Mouse (Mus musculus): ENCODE measurements at regions not wholly inside any gene's neighbourhood (a gene's known extent, or its start where the extent isn't known, plus 50 kb on each side); places are given as distances from the start of the nearest gene placed in this dataset.
A peak's percentile ranks its signal among the peaks of the same experiment; 100 is the strongest.

- Histone ChIP-seq H3K27ac (ENCODE audit: low read length) (no peak overlapping the region), H3K9me3 (replicated peaks; ENCODE audit: control insufficient read depth, low read length, poor library complexity, severe bottlenecking) (no peaks in the 10 kb centered on the region), H3K36me3 (ENCODE audit: control insufficient read depth, insufficient read depth, low read length) (no peaks in the 10 kb centered on the region), H3K4me2 (ENCODE audit: low read length) (no peak overlapping the region), H3K4me1 (ENCODE audit: control insufficient read depth, insufficient read depth, low read length) (no peaks in the 10 kb centered on the region), H3K4me3 (ENCODE audit: low read depth, low read length) (no peak overlapping the region), H3K27me3 (ENCODE audit: control insufficient read depth, insufficient read depth, low read depth, low read length) (no peaks in the 10 kb centered on the region), H3K9ac (ENCODE audit: low read depth, low read length) (no peak overlapping the region)
- WGBS, result 90% methylated on average over 4 of the region's 4 CpGs
- ATAC-seq, result no peak
These were observed 255.9 kb upstream of the Cpeb2 start for GRCm38 (mm10) chr5:42977108-42977507.

DNA sequence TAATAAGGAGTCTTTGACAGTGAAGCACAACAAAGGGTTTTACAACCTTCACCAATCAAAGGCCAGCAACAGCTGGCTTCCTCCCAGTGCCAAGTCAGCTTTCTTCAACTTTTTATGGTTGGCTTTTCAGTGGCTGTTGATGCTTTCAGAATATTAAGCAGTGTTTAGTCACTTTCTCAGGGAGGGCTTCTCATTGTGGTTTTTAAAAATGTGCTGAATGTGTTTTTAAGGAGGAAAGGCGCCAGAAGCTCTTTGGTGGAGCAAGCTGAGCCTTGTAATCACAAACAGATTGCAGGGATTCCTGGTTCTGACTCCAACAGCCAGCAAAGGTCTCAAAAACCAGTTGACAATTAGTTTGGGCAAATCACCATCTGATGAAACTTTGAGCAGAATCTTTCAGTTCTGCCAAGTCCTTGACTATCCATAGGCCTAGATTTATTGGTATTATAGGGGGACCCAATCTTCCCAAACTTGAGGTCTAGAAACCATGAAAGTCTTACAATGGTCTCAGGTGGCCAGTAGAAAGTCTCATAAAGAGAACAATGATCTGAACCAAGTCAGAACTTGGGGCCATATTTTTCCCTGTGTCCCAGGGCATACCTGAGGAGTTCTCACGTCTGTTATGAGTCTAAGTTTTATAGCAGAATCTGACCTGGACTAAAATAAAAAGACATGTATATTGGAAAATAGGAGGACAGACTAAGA lies 251.9 kb upstream of the Cpeb2 start:
- H3K27me3 ChIP-seq (ENCODE audit: control insufficient read depth, insufficient read depth, low read depth, low read length), result no peaks in the 10 kb centered on the region
- no peaks in the 10 kb centered on the region for H3K9me3 ChIP-seq (replicated peaks; ENCODE audit: control insufficient read depth, low read length, poor library complexity, severe bottlenecking)
- no peaks in the 10 kb centered on the region for H3K4me1 ChIP-seq (ENCODE audit: control insufficient read depth, insufficient read depth, low read length)
- no peak overlapping the region for H3K4me3 ChIP-seq (ENCODE audit: low read depth, low read length)
- 79% methylated on average over 2 of the region's 2 CpGs for WGBS
- ATAC-seq, result no peak
- no peak overlapping the region for H3K27ac ChIP-seq (ENCODE audit: low read length)
- no peak overlapping the region for H3K4me2 ChIP-seq (ENCODE audit: low read length)
- H3K36me3 ChIP-seq (ENCODE audit: control insufficient read depth, insufficient read depth, low read length), result no peaks in the 10 kb centered on the region
- H3K9ac ChIP-seq (ENCODE audit: low read depth, low read length), result no peak overlapping the region

GRCm38 (mm10) chr5:42986203-42986602 lies 246.8 kb upstream of the Cpeb2 start:
- Histone ChIP-seq H3K36me3 (ENCODE audit: control insufficient read depth, insufficient read depth, low read length) (no peaks in the 10 kb centered on the region), H3K9me3 (replicated peaks; ENCODE audit: control insufficient read depth, low read length, poor library complexity, severe bottlenecking) (no peaks in the 10 kb centered on the region), H3K4me3 (ENCODE audit: low read depth, low read length) (no peak overlapping the region), H3K4me1 (ENCODE audit: control insufficient read depth, insufficient read depth, low read length) (no peaks in the 10 kb centered on the region), H3K27ac (ENCODE audit: low read length) (no peak overlapping the region), H3K4me2 (ENCODE audit: low read length) (no peak overlapping the region), H3K27me3 (ENCODE audit: control insufficient read depth, insufficient read depth, low read depth, low read length) (no peaks in the 10 kb centered on the region), H3K9ac (ENCODE audit: low read depth, low read length) (no peak overlapping the region)
- no peak for ATAC-seq
- WGBS, result 82% methylated on average over 4 of the region's 4 CpGs

DNA sequence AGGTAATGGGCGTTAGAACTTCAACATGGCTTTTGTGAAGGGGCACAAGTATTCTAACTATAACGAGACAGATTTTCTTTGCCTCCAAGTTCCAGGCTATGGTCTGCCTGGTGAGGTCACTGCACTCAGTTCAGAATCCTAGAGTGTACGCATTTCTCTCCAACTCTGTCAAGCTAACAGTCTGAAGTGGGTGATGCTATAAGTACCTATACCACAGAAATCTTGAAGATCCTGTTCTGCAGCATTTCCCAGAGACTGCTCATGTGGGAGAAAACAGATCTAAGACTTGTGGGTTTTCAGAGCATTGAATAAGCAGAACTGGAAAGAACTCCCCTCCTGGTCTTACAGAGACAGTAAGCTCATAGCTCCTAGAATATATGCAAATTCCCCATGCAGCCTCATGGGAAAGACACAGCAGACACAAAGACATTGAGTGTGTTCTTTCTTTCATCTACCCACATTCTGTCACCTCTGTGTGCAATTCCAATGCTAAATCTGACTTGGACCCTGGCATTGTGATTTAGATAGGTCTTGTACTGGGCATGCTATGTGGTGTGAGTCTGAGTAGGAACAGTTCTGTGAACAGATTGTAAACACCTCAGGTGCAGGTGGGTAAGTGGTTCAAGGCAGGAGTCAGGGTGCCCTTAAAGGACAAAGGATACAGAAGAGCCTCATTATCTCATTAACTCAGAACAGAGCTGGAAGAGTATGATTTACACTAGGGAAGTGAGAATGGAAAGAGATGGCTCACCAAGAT lies 245.1 kb upstream of the Cpeb2 start:
- Histone ChIP-seq H3K4me2 (ENCODE audit: low read length) (no peak overlapping the region), H3K27me3 (ENCODE audit: control insufficient read depth, insufficient read depth, low read depth, low read length) (no peaks in the 10 kb centered on the region), H3K27ac (ENCODE audit: low read length) (no peak overlapping the region), H3K9me3 (replicated peaks; ENCODE audit: control insufficient read depth, low read length, poor library complexity, severe bottlenecking) (no peaks in the 10 kb centered on the region), H3K36me3 (ENCODE audit: control insufficient read depth, insufficient read depth, low read length) (no peaks in the 10 kb centered on the region), H3K9ac (ENCODE audit: low read depth, low read length) (no peak overlapping the region), H3K4me1 (ENCODE audit: control insufficient read depth, insufficient read depth, low read length) (no peaks in the 10 kb centered on the region), H3K4me3 (ENCODE audit: low read depth, low read length) (no peak overlapping the region)
- no peak for ATAC-seq
- 90% methylated on average over 3 of the region's 3 CpGs for WGBS

- Histone ChIP-seq H3K9ac (ENCODE audit: low read depth, low read length) (no peak overlapping the region), H3K27ac (ENCODE audit: low read length) (no peak overlapping the region), H3K4me3 (ENCODE audit: low read depth, low read length) (no peak overlapping the region), H3K36me3 (ENCODE audit: control insufficient read depth, insufficient read depth, low read length) (no peaks in the 10 kb centered on the region), H3K27me3 (ENCODE audit: control insufficient read depth, insufficient read depth, low read depth, low read length) (no peaks in the 10 kb centered on the region), H3K4me1 (ENCODE audit: control insufficient read depth, insufficient read depth, low read length) (no peaks in the 10 kb centered on the region), H3K4me2 (ENCODE audit: low read length) (no peak overlapping the region), H3K9me3 (replicated peaks; ENCODE audit: control insufficient read depth, low read length, poor library complexity, severe bottlenecking) (no peaks in the 10 kb centered on the region)
- WGBS, result 94% methylated on average over 3 of the region's 3 CpGs
- no peak for ATAC-seq
These were observed 243.7 kb upstream of the Cpeb2 start for GRCm38 (mm10) chr5:42989287-42989686.

DNA sequence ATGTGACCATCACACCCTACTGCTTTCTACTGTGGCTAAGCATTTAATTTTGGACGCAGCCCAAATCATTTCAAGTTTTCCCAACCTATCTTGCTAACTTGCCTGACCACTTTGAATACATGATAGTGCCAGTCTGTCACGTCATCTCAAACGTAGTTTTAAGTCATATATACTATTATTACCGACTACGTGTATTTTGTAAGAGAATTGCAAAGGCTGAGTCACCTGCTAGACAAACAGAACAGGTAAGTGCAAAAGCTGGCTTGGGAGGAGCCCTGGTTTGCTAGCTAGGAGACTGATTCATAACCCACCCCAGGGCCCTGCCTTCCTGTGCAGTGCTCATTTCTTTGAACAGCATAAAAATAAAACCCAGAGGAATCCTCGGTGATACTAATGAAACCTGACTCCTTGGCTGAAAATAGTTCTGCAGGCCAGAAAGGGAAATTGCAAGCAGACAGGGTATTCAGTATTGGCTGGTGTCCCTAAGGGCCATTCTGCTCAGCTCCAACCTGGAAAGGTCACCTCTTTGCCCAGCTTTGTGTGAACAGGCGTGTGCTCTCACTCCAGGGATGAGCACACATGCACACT lies 208.9 kb upstream of the Cpeb2 start:
- Histone ChIP-seq H3K9me3 (replicated peaks; ENCODE audit: control insufficient read depth, low read length, poor library complexity, severe bottlenecking) (no peaks in the 10 kb centered on the region), H3K9ac (ENCODE audit: low read depth, low read length) (no peak overlapping the region), H3K4me1 (ENCODE audit: control insufficient read depth, insufficient read depth, low read length) (no peaks in the 10 kb centered on the region), H3K27me3 (ENCODE audit: control insufficient read depth, insufficient read depth, low read depth, low read length) (no peaks in the 10 kb centered on the region), H3K36me3 (ENCODE audit: control insufficient read depth, insufficient read depth, low read length) (no peaks in the 10 kb centered on the region), H3K27ac (ENCODE audit: low read length) (no peak overlapping the region), H3K4me3 (ENCODE audit: low read depth, low read length) (no peak overlapping the region), H3K4me2 (ENCODE audit: low read length) (no peak overlapping the region)
- WGBS, result 81% methylated on average over 7 of the region's 7 CpGs
- peak; percentile 39; the same call in 1 of the 2 replicates for ATAC-seq

GRCm38 (mm10) chr5:43031285-43031684 lies 201.7 kb upstream of the Cpeb2 start:
- H3K4me3 ChIP-seq (ENCODE audit: low read depth, low read length), result no peak overlapping the region
- no peak overlapping the region for H3K4me2 ChIP-seq (ENCODE audit: low read length)
- H3K36me3 ChIP-seq (ENCODE audit: control insufficient read depth, insufficient read depth, low read length), result no peaks in the 10 kb centered on the region
- no peak overlapping the region for H3K27ac ChIP-seq (ENCODE audit: low read length)
- H3K27me3 ChIP-seq (ENCODE audit: control insufficient read depth, insufficient read depth, low read depth, low read length), result no peaks in the 10 kb centered on the region
- no peak for ATAC-seq
- no peaks in the 10 kb centered on the region for H3K4me1 ChIP-seq (ENCODE audit: control insufficient read depth, insufficient read depth, low read length)
- no peaks in the 10 kb centered on the region for H3K9me3 ChIP-seq (replicated peaks; ENCODE audit: control insufficient read depth, low read length, poor library complexity, severe bottlenecking)
- H3K9ac ChIP-seq (ENCODE audit: low read depth, low read length), result no peak overlapping the region
- WGBS, result 81% methylated on average over 3 of the region's 3 CpGs

GRCm38 (mm10) chr5:43031916-43032315 lies 201.1 kb upstream of the Cpeb2 start:
- ATAC-seq, result no peak
- Histone ChIP-seq H3K36me3 (ENCODE audit: control insufficient read depth, insufficient read depth, low read length) (no peaks in the 10 kb centered on the region), H3K4me1 (ENCODE audit: control insufficient read depth, insufficient read depth, low read length) (no peaks in the 10 kb centered on the region), H3K4me3 (ENCODE audit: low read depth, low read length) (no peak overlapping the region), H3K27me3 (ENCODE audit: control insufficient read depth, insufficient read depth, low read depth, low read length) (no peaks in the 10 kb centered on the region), H3K9ac (ENCODE audit: low read depth, low read length) (no peak overlapping the region), H3K4me2 (ENCODE audit: low read length) (no peak overlapping the region), H3K9me3 (replicated peaks; ENCODE audit: control insufficient read depth, low read length, poor library complexity, severe bottlenecking) (no peaks in the 10 kb centered on the region), H3K27ac (ENCODE audit: low read length) (no peak overlapping the region)
- WGBS, result 75% methylated on average over 5 of the region's 5 CpGs

GRCm38 (mm10) chr5:43034421-43034820 lies 198.5 kb upstream of the Cpeb2 start:
- Histone ChIP-seq H3K27ac (ENCODE audit: low read length) (no peak overlapping the region), H3K4me1 (ENCODE audit: control insufficient read depth, insufficient read depth, low read length) (no peaks in the 10 kb centered on the region), H3K36me3 (ENCODE audit: control insufficient read depth, insufficient read depth, low read length) (no peaks in the 10 kb centered on the region), H3K4me3 (ENCODE audit: low read depth, low read length) (no peak overlapping the region), H3K27me3 (ENCODE audit: control insufficient read depth, insufficient read depth, low read depth, low read length) (no peaks in the 10 kb centered on the region), H3K9ac (ENCODE audit: low read depth, low read length) (no peak overlapping the region), H3K9me3 (replicated peaks; ENCODE audit: control insufficient read depth, low read length, poor library complexity, severe bottlenecking) (no peaks in the 10 kb centered on the region), H3K4me2 (ENCODE audit: low read length) (no peak overlapping the region)
- ATAC-seq, result no peak
- WGBS, result 96% methylated on average over 1 of the region's 1 CpGs
